Comparison of ENCODE assay signal across 10 mouse cellular contexts in genomic region chr19:30516771-30517170, GRCm38 (mm10). TPM values are rescaled to one million over a fixed set of nuclear protein-coding genes. Genes with fewer than 3 reads are reported as not detected.
"Had no signal": no experiment of that assay in that cellular context is flagged by ENCODE, and none has a peak within 500 bp of the region (broad histone marks: within the 10 kb centered on the region; RNA-seq: fewer than 3 reads in every experiment).

No protein-coding gene starts in this region.

- H3K36me3 ChIP-seq: intestine, embryonic 15.5 days; limb, embryonic 10.5 days; midbrain, embryonic 12.5 days had no signal

- H3K4me2 ChIP-seq: intestine, embryonic 15.5 days; midbrain, embryonic 12.5 days had no signal

- H3K27me3 ChIP-seq: intestine, embryonic 15.5 days; midbrain, embryonic 12.5 days had no signal

- H3K4me3 ChIP-seq: intestine, embryonic 15.5 days; limb, embryonic 10.5 days; midbrain, embryonic 12.5 days had no signal

- H3K9ac ChIP-seq: intestine, embryonic 15.5 days; liver, embryonic 14.5 days; midbrain, embryonic 12.5 days had no signal

- DNase-seq: lung, adult 2 months; right cerebral cortex, postnatal 14 days; thymus, postnatal 36 days had no signal

- ATAC-seq: intestine, embryonic 15.5 days; lung, postnatal 0 days; midbrain, embryonic 16.5 days had no signal

- H3K27ac ChIP-seq: intestine, embryonic 15.5 days; limb, embryonic 10.5 days; liver, embryonic 14.5 days; midbrain, embryonic 12.5 days had no signal

- H3K9me3 ChIP-seq: intestine, embryonic 15.5 days; limb, embryonic 10.5 days; midbrain, embryonic 12.5 days had no signal

- H3K4me1 ChIP-seq: intestine, embryonic 15.5 days; midbrain, embryonic 12.5 days had no signal

RNA-seq across cellular contexts. Expression of gene Dkk1, which starts 32.7 kb away (rescaled TPM):
- polyA plus RNA-seq: lung, adult 2 months; lung, postnatal 0 days; spleen, adult 2 months had no signal
